Mouse (Mus musculus): Measurements from ENCODE around the gene Trim63.

DNA sequence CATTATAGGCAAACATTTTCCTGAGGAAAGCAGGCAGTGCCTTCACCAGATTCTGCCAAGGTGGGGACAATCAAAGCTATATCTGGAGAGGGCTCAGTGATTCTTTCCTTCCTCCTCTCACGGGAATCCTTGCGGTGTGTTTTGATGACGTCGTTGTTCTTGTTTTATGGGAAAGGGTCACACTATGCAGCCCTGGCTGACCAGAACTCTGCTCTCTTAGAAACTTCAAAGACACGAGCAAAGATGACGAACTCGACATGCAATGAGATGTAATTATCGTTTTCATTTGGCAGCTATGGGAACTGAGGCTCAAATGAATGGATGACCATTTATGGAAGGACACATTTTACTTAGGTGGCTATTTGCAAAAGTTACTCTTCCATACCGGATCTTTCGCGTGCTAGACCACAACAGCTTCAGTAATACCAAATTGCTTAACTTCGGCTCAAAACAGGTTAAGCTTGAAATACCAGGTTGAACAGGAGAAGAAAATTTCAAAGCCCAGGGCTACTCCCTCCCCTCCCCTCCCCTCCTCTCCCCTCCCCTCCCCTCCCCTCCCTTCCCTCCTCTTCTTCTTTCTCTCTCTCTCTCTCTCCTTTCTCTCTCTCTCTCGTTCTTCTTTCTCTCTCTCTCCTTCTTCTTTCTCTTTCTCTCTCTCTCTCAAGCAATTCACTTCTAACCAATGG is 42.0 kb upstream of the Trim63 start:
- TF ChIP-seq CTCF (IDR thresholded peaks at IDR 0.05; ENCODE audit: extremely low read depth, insufficient read depth, low read length), result no peak
- no peak for TF ChIP-seq POLR2A (IDR thresholded peaks at IDR 0.05; ENCODE audit: extremely low read depth, insufficient read depth, low read length)

Data from cortical plate, adult 2 months (tissue).